Mouse (Mus musculus) adrenal gland, postnatal 14 days (tissue): Measurements from ENCODE around the gene Tnfsf15. TPM values are rescaled to one million over a fixed set of nuclear protein-coding genes. Genes with fewer than 3 reads are reported as not detected.

Experiments used
- DNase-seq: peaks from one replicate; pipeline ENCODE4 v3.0.0; 2021; ENCODE audit warnings: mixed read lengths
- total RNA-seq: library from RNA; stranded (reverse); gene quantifications from 2 replicates; pipeline ENCODE4 v1.2.3, GENCODE M21; 2021

The Tnfsf15 gene
- total RNA-seq, 1 experiment from 2014 or later: 0.37 TPM

GRCm38 (mm10) chr4:63684412-63685252 lies 60.3 kb downstream of the Tnfsf15 start:
- DNase-seq: no peak

GRCm38 (mm10) chr4:63683716-63684115 lies 61.2 kb downstream of the Tnfsf15 start:
- no peak for DNase-seq

GRCm38 (mm10) chr4:63683056-63683455 lies 61.9 kb downstream of the Tnfsf15 start:
- no peak for DNase-seq

- no peak for DNase-seq
Measured at GRCm38 (mm10) chr4:63682441-63682840, 62.5 kb downstream of the Tnfsf15 start.

- DNase-seq: no peak
Measured at GRCm38 (mm10) chr4:63681557-63681956, 63.4 kb downstream of the Tnfsf15 start.

Other genes with a start within 250 kb of the Tnfsf15 start
- 26.5 TPM in 2 replicates for gene Whrn, start 249.1 kb downstream of the Tnfsf15 start, total RNA-seq
- gene Atp6v1g1, start 200.3 kb downstream of the Tnfsf15 start, total RNA-seq: 132 and 135 TPM in 2 replicates
- 12.3 and 13.0 TPM in 2 replicates for gene Tmem268, start 186.3 kb downstream of the Tnfsf15 start, total RNA-seq
- not detected in 2 replicates for gene Gm11213, start 139.9 kb downstream of the Tnfsf15 start, total RNA-seq
- not detected in 2 replicates for gene Tex48, start 122.7 kb downstream of the Tnfsf15 start, total RNA-seq
- gene Gm11214, start 81.7 kb downstream of the Tnfsf15 start, total RNA-seq: not detected in 2 replicates
- 0.41 TPM in 1 of 2 replicates, not detected in the other for gene Tnfsf8, start 116.2 kb upstream of the Tnfsf15 start, total RNA-seq